Mouse (Mus musculus) left cerebral cortex, postnatal 25 days (tissue): ENCODE measurements at regions not wholly inside any gene's neighbourhood (a gene's known extent, or its start where the extent isn't known, plus 50 kb on each side); places are given as distances from the start of the nearest gene placed in this dataset.
A peak's percentile ranks its signal among the peaks of the same experiment; 100 is the strongest.

Experiments used
- DNase-seq, 2 experiments: peaks; one replicate each; pipeline ENCODE4 v3.0.0; 2022; ENCODE audit warnings: low spot score in 2 of 2, mixed read lengths in 1 of 2
- intact Hi-C: fragments of 180-260 bp; cut with DNase I; formaldehyde crosslinking; loops from one replicate; pipeline ENCODE4 v1.15.1; 2025

DNA sequence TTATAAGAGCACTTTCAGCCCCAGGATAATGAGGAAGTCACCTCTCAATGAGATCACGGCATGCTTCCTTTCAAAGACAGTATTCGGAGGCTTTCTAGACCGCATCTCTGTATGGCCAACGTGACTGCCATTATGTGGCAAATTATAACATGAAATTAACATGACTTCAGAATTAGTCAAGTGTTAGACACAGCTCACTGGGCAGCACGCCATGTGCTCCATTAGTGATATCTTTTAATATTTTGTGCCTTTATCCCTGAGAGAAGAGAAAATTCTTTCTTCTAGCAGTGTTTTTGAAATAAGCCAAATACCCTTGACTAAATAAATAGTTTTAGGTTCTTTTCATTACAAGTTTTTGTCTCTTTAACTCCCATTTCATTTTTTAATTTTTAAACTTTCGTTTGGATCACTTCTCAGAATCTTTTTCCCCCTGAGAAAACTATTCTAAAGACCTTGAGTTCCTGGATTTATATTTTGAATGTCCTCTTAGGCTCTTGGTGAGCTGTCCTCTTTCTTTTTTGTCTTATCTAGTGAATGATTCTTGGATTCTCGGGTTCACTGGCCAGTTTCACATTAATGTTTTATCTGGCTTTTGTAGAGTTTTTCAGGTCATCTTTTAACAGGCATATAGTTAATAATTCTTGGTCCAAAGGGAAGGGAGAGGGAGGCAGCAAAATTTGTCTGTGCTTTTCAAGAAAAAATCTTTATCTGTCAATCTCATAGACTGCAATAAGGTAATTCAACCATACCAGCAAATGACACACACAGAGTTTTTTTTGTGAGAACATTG, 390.9 kb downstream of the Adamts20 start:
- DNase-seq: no peak
- intact Hi-C loops: no loop called here

DNA sequence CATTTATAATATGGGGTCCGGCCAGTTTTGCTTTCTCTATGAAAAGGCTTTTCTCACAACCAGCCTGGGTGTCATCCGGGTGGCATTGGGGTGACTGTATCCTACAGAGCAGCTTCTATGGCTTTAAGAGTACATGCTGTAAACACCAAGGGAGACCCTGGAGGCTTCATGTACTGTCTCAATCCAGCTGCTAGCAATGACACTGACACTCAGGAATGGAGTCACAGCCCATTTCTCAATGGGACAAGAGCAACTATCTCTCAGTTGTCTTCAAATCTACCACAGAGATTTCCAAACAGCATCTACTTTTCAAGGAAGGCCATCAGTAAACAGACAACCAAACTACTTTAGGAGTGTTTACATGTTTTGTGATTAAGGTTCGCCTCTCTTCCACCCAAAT, 397.5 kb downstream of the Adamts20 start:
- no peak for DNase-seq
- intact Hi-C loops: no loop called here

DNA sequence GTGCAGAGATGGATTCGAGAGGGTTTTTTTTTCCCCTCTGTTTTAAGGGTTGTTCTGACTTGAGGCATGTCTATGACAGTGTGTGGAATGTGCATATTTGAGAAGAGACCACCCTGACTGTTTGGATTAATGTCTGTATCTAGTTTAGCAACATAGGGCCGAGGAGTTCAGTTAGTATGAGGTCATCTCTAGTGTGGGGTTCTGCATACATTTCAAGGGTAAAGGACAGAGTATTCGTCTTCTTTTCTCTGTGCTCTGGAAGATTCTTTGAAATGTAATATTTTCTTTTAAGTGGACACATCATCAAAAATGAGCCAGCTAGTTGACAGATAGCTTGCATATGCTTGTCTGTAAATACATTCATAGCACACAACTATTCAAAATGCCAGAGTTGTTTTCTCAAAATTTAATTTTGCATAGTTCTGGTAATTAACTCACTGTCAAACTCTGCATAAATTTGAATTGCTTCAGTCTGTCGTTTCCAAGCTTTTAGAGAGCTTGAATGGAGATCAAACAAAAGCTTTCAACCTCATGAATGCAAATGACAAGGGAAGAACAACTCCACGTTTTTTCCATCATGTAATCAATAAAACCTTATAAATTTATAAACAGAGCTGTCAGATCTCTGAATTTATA, 415.5 kb downstream of the Adamts20 start:
- DNase-seq: no peak
- intact Hi-C loops: loop anchor here (5.0 kb wide), 1 partner anchor 352 kb away; no protein-coding TSS in a partner anchor

DNA sequence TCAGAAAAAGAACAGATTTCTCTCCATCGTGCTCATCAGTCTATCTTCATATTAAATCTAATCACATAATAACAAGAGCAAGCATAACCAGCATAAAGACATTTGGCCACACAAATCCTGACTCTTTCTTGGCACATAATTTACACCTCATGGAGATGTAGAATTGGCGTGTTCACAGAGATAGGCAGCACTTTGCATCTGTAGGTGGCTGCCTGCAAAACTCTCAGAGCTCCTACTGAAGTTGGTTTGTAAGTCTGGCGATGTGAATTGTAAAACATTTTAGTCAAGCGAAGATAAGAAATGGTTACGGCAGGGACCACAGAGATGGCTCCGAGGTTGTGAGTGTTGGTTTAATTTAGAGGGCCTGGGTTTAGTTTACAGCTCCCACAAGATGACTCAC, 419.0 kb downstream of the Adamts20 start:
- DNase-seq: peak; percentile 8 to 74
- intact Hi-C loops: loop anchor here (5.0 kb wide), 1 partner anchor 349 kb away; no protein-coding TSS in a partner anchor

DNA sequence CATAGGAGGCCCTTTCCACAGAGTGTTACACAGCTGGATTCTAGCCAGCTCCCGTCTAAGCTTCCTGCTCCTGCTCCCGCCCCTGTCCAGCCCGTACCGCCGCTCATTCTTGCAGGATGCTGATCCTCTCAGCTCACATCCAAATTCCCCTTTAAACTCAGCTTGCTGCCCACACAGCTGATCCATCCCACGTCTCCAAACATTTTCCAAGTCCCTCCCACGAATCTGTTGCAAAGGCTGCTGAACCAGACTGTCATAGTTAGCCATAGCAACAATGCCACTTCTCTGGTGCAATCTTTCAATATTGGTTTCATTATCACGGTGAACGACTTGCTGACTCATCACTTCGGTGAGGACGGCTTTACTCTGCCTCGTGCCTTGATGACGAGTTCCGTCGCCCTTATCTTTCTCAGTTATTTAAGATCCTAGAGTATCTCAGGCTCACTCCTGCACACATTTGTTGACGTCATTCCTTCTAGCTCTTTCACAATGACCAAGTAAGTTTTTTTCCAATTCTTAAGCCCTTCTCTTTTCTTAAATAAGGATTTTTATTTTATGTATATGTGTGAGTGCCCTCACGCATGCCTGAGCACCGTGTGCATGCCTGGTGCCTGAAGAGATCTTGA, 420.0 kb downstream of the Adamts20 start:
- intact Hi-C loops: loop anchor here (5.0 kb wide), 1 partner anchor 348 kb away; no protein-coding TSS in a partner anchor
- peak; percentile 18 to 75 for DNase-seq

DNA sequence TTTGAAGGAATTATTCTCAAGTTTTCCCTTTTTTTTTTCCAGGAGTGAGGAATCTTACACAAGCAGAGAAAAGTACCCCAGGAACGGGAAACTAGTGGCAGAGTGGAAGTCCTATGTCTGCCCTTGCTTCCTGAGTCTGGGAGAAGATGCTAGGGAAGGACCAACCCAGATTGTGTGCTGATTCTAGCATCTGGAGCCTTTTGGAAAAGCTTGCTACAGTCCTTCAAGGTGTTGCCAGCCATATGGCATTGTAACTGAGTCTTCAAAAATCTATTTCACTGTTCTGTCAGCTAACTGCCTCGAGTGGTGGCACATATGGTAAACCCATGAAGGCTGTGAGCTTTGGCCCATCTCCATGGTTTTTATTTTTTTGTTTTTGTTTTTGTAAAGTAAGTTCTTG, 432.3 kb downstream of the Adamts20 start:
- intact Hi-C loops: no loop called here
- peak; percentile 21 to 72 for DNase-seq

DNA sequence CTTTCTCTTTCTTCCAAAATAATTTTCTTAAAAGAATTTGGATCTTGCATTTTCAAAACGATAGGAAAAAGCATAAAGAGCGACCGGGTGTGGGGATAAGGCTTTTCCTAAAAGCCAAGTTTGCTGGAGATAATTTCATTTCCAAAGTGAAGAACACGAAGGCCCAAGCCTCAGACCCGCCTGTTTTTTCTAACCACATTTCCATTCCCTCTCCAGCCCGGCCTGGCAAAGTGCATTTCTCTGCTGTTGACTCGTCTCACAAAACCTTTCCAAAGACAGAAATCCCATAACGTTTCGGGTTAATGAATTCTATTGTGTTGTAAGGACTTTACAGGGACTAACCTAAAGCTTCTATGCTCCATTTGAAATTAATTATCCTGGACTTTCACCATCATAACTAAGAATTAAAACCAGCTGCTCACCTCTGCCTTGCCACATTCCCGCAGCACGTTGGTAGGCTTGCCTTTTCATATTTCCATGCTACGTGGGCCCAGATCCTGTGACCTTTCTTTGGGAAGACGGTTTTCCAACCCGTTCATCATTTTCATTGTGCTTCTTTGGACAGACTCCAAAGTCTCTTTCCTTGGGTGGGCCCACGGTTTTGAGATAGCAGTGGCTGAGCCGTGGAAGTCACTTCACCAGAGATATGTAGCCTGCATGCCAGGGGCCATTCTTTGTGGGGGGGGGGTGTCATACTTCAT, 430.5 kb upstream of the Prickle1 start:
- intact Hi-C loops: no loop called here
- no peak for DNase-seq

DNA sequence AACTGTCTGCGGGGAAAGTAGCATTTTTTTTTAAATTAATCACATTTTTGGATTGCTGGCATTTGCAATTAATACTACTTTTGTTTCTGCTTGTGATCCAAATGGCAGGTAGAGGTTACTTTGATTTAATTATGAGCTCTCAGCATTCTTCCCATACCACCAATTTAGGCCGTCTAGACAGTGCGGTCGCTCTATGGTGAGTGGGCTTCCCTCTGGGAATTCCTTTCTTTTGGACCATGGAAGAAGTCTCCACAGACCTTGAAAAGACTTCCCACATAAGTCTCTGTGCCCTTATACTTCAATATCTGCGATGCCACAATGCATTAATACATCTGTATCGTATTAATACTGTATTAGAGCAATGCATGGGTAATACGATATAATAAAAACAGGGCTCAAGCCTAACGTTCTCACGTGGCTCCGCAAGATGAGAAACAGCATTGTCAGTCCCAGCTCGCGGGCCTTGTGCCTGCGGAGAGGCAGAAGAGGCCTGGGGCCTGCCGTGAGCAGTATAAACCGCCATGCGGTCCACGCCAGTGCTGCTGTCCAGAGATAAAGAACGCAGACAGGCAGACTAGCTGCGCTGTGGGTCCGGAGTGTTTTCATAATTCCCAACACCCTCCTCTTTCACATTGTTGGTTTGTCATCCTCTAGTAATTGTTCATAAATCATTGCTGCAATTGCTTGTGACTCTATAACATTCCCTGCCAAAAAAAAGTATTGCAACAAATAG, 429.7 kb upstream of the Prickle1 start:
- DNase-seq: no peak
- intact Hi-C loops: no loop called here

DNA sequence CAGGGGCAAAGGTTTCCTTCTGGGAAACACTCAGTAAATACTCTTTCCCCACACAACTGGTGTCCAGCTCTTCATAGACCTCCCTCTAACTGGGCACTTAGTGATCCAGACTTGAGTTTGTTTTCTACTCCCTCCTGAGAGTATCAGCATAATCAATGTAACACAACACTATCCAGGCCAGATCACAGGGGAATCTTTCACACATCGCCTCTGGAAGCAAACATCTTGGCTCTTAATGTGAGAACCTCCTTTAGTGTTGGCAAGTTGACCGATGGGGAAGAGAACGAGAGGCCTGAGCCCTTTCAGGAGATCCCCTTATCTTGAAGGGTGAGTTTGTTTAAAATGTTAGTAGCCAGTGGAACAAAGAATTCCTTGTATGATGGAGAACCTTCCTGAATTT, 429.1 kb upstream of the Prickle1 start:
- no peak for DNase-seq
- intact Hi-C loops: no loop called here

DNA sequence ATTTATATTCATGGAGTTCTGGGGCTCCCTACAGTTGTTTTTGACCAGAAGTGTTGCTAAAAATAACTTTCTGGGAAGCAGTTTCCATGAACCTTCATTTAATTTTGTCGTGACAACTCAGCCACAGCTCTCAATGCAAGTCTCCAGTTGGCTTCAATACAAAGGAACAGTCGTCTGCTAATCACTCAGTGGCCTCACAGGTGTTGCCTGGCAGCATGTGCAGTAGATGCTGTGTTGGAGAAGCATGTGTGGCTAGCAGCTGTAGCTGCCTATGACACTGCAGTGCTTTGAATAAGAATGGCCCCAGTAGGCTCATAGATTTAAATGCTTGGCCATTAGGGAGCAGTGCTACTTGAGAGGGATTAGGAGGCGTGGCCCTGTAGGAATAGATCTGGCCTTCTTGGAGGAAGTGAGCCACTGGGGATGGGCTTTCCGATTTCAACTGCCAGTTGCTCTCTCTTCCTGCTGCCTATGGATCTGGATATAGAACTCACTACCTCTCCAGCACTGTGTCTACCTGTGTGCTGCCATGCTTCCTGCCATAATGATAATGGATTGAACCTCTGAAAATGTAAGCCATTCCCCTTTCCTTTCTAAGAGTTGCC, 428.5 kb upstream of the Prickle1 start:
- DNase-seq: no peak
- intact Hi-C loops: no loop called here

DNA sequence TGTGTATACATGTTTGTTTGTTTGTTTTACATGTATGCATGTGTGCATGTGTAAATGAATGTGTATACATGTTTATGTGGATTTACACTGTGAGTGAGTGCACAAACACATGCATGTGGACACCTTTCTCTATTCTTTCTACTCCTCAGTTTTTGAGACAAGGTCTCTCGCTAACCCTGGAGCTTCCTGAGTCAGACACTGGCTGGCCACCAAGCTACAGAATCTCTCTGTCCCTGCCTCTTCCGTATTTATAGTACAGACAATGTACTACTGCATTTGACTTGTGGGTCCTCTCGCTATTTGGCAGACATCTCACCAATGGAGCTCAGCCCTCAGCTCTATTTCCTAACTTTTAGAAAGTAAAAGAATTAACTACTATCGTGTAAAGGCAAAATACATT, 427.8 kb upstream of the Prickle1 start:
- no peak for DNase-seq
- intact Hi-C loops: no loop called here

DNA sequence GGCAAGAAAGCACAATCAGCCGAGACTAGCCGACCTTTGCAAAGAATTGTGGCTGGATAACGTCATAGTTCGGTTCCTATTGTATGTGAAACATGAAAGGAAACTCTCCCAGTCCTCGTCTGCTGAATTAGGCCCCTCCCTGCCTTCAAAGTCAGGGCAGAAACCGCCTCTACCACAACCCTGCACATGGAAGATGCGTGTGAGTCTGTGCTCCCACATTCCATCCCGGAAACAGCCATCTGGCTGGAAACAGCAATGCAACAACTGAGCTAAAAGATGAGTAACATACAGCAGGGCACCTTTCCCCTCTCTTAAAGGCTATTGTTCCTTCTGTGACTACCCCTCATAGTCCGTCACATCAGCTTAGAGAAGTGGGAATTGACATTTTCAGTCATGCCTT, 422.1 kb upstream of the Prickle1 start:
- peak in 1 of 2 experiments; percentile 57 for DNase-seq
- intact Hi-C loops: no loop called here

DNA sequence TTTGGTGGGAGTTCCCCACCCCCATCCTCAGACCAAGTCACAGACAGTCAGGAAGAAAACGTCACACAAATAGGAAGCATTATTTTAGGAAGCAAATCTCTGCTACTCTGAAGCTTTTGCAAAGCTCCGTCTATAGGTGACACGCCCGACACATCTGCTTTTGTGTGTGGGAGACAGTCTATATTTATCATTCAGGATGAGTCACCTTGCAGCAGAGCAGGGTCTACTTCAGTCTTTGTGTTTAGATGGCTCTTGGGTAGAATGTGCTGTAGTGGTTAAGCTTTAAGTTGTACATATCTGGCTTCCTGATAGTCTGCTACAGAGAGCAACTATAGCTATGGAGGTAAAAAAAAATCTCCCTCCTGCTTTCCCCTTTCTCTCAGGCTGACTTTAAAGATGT, 415.8 kb upstream of the Prickle1 start:
- DNase-seq: peak; percentile 25 to 84
- intact Hi-C loops: no loop called here

DNA sequence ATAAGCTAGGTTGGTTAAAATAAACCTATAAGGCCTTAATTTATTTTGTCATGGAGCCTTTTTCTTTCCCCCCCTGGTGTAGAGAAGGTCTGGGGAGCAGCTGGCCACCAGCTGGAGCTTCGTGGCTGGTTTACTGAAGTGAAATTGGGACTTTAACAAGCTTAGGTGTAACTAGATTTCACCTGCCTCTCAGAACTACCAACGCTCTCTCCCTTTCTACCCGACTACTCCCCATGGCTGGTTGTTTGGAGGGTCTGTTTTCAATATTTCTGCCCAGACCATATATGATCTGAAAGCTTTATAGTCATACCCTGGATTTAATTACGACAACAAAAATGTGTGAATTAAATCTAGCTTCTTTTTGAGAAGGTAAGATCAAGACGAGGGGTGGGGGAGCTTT, 410.4 kb upstream of the Prickle1 start:
- DNase-seq: no peak
- intact Hi-C loops: no loop called here

DNA sequence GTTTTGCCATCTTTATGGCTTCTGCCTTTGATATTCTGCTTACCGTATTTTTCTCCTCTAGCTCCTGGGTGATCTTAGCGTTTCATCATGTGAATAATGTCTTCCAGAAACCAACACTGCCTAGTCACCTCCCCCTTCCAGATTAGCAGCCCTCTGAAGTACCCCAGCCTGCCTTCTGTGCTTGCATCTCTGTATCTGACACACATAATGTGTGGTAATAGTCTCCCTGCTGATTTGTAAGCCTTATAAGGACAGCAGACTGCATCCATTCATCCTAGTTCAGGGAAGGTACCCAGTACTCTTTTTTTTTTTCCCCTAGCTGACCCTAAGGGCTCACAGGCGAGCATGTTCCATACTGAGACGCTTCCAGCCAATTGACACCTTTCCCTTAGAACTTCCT, 409.2 kb upstream of the Prickle1 start:
- DNase-seq: peak in 1 of 2 experiments; percentile 15
- intact Hi-C loops: no loop called here

DNA sequence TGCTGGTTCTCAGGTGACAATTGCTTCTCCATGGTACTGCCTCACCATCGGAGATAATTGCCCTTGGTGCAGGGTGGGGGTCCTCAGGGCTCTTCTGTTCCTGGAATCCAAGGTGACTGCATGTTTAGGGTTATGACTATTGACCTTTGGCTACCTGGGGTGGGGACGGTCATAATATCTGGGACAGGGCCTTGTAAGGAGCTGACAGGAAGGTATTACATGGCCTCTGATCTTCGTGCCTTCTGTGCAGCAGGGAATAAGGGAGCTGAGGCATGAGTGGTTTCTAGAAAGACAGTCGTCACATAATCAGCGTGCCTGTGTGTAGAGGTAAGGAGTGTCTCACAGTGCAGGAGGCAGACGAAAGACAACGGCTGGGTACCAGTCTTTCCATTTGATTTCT, 407.5 kb upstream of the Prickle1 start:
- no peak for DNase-seq
- intact Hi-C loops: no loop called here

DNA sequence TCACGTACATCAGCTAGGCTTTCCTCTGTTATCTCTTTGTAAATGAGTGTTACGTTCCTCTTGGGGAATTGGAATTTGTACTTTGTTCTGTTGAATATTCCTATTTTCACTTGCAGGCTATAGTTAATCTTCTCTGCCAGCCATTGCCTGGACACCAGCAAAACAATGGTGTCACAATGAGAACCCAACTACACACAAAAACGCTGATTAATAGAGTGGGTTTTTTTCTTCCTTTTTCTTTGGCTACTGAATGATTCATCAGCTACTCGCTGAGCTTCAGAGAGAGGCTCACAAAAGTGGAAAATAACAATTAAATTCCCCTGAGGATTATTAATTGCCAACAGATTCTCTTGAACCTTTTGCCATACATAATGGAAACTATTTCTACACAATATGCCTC, 398.9 kb upstream of the Prickle1 start:
- DNase-seq: no peak
- intact Hi-C loops: no loop called here

DNA sequence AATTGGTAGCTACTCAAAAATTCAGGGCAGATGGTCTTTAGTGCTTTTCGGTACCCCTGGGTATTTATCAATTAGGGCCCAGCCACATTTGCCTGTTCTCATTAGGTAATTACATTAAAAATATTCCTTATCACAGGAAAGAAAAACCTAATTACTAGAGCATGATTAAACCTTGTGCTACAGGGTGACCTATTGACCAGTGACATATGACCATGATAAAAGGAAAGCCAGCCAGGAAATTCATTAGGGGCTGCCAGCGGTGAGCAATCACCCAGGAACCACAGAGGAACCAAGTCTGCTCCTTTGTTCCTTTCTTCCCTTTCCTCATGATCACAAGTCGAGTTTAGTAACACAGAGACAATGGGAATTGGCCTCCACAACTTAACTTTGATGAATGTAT, 394.4 kb upstream of the Prickle1 start:
- no peak for DNase-seq

DNA sequence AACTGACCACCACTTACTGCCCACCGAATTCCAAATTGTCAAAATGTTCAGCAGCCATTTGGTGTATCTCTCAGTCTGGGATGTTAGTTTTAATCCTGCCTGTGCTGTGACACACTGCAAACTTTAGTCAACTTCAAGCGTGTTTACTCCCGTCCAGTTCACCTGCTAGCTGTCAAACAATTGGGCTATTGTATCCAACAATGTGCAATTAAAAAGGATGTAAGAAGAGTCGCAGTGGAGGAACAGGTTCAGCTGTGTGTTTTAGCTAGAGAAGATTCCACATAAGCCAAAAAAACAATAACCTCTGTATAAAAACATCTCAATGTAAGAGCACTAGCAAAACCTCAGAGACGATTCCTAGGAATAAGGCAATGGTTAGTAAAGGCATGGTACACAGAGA, 392.7 kb upstream of the Prickle1 start:
- DNase-seq: no peak
- intact Hi-C loops: no loop called here

More for the DNA sequence above, 394.4 kb upstream of the Prickle1 start:
- intact Hi-C loops: no loop called here
